Mouse (Mus musculus): Measurements from ENCODE around the gene Cd276.
A peak's percentile ranks its signal among the peaks of the same experiment; 100 is the strongest.

The Cd276 gene

GRCm38 (mm10) chr9:58549694-58550093 is 5.5 kb downstream of the Cd276 start:
- peak; percentile 40 for DNase-seq

DNA sequence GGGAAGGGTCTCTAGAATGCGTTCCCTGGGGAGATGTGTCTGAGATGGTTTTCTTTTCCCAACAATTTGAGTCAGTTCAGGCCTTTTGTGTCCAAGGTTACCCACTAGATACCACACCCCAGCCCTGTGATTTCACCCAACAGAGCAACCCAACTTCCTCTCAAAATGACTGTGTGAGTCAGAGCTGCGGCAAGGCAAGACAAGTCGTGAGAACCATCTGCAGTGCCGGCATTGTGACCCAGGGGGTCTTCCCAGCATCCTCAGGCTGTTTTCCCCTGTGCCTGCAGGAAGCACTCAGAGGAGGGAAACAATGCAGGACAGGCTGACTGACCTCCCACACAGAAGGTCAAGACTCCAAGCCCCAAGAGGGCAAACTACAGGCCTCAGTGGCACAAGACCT is 6.3 kb downstream of the Cd276 start:
- no peak for DNase-seq

GRCm38 (mm10) chr9:58546630-58547360 is 8.4 kb downstream of the Cd276 start:
- no peak for DNase-seq

GRCm38 (mm10) chr9:58545428-58545827 is 9.8 kb downstream of the Cd276 start:
- DNase-seq: no peak

- no peak for DNase-seq
Measured at GRCm38 (mm10) chr9:58544879-58545324, 10.3 kb downstream of the Cd276 start.

GRCm38 (mm10) chr9:58541895-58542338 is 13.3 kb downstream of the Cd276 start:
- DNase-seq: peak; percentile 91

DNA sequence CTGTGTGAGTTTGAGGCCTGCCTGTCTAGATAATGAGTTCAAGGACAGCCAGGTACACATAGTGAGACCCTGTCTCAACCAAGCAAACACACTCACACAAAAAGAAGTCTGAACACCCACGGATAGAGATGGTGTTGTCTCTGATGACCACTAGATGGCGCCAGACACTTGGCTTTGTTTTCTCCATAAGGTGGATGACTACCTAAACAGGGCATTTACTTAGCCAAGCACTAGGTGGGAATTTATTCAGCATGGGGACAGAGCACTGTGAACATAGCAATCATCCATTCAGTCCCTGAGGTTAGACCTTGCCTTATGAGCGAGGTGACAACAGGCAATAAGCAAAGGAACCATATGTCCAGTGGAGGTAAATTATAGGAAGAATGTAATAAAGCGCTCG is 15.4 kb downstream of the Cd276 start:
- peak; percentile 62 for DNase-seq

DNA sequence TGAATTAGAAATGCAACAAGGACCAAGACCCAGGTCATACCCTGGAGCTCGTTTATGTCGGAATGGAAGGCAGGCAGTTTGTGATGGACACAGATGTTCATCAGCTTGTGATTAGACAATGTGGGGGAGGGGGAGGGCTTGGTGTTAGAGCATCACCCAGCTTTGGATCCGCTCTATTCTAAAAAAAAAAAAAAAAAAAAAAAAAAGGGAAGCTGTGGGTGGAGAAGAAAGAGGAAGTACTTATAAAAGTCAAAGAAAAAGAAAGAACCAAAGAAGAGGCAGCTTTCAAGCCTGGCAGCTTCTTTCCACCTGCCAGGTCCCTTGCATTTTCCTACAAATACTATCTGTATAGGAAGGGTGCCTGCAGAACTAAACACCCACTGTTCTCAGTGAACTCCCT is 17.5 kb downstream of the Cd276 start:
- no peak for DNase-seq

- DNase-seq: peak; percentile 33
Measured at GRCm38 (mm10) chr9:58535447-58536134, 19.6 kb downstream of the Cd276 start.

DNA sequence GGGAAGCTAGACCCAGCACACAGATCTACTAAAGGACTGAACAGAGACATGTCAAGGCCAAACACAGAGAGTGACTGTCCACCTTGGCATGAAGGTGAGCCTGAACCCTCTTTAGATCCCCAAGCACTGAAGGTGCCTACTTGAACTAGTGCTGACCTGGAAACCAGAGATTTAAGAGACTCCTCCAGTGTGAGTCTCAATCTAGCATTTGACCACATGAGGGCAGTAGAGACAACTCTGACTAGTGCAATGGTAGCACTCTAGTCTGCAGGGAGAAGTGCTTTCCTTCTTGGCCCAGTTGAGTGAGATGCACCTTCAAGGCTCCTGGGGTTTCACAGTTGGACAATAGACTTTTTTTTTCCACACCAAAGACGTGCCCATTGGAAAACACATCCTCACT is 20.5 kb downstream of the Cd276 start:
- DNase-seq: peak; percentile 70

- DNase-seq: no peak
Measured at GRCm38 (mm10) chr9:58533322-58533721, 21.9 kb downstream of the Cd276 start.

- no peak for DNase-seq
Measured at GRCm38 (mm10) chr9:58532236-58532635, 23.0 kb downstream of the Cd276 start.

- DNase-seq: no peak
Measured at GRCm38 (mm10) chr9:58530407-58530806, 24.8 kb downstream of the Cd276 start.

GRCm38 (mm10) chr9:58527841-58528240 is 27.4 kb downstream of the Cd276 start:
- no peak for DNase-seq

DNA sequence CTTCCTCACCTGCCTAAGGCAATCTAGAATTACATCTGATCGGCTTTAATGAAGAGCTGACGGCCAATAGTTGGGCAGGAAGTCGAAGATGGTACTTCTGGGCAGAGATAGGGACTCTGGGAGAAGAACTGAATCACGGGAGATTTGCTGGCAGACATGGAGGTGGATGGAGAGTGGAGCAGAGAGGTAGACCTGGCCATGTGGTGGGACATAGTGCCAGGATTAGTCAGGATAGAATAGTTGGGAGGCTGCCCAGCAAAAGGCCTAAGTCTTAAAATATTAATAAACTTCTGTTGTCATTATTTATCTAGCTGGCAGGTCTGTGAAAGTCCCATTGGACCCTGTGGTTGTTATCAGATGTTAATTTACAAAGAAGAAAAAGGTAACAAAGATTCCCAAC is 30.1 kb downstream of the Cd276 start:
- no peak for DNase-seq

GRCm38 (mm10) chr9:58521883-58522423 is 33.3 kb downstream of the Cd276 start:
- no peak for DNase-seq

- DNase-seq: peak; percentile 26
Measured at GRCm38 (mm10) chr9:58520816-58521581, 34.2 kb downstream of the Cd276 start.

- DNase-seq: no peak
Measured at GRCm38 (mm10) chr9:58519953-58520352, 35.3 kb downstream of the Cd276 start.

- DNase-seq: no peak
Measured at GRCm38 (mm10) chr9:58517866-58518750, 37.1 kb downstream of the Cd276 start.

DNA sequence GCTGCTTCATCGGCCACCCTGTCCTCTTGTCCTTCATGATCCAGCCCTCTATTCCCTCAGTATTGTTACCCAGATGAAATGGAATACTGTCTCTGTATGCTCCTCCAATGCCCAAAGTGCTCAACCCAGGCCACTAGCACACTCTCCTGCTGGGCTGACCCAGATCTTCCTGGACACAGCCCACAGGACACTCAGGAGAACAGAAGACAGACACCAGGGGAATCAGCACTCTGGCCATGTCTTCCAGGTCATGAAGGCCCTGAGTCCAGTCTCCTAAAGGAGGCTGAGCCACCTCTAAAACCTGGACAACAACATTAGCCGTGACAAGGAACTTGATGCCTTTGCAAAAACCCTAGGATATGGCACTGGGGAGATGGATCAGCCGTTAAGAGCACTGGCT is 38.8 kb downstream of the Cd276 start:
- DNase-seq: no peak

GRCm38 (mm10) chr9:58513749-58514148 is 41.5 kb downstream of the Cd276 start:
- peak; percentile 14 for DNase-seq

- DNase-seq: no peak
Measured at GRCm38 (mm10) chr9:58510452-58510851, 44.8 kb downstream of the Cd276 start.

All from kidney, postnatal 14 days (tissue).